ENCODE assay signal across 8 mouse cellular contexts in the genomic region with DNA sequence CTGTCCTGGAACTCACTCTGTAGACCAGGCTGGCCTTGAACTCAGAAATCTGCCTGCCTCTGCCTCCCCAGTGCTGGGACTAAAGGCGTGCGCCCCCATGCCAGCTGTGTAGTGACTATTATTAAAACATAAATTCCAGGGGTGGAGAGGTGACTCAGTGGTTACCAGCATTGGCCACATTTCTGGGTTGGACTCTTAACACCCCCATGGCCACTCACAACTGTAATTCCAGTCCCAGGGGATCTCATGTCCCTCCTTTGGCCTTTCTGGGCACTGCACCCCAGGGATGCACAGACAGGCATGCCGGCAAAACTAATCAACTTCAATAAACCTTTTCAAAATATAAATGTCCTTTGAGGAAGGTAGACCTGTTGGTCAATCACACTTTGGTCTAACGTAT. TPM values are rescaled to one million over a fixed set of nuclear protein-coding genes. Genes with fewer than 3 reads are reported as not detected.
DNase-seq lines count a peak whose midpoint lies in the region; ATAC-seq and TF ChIP-seq lines count a peak whose summit lies in the region.

No protein-coding gene starts in this region.

- peaks cover 23% of the 10 kb centered on the region for H3K79me2 ChIP-seq in CH12.LX (replicated peaks; ENCODE audit: control insufficient read depth, extremely low read depth, insufficient read depth, poor library complexity, severe bottlenecking)

- H3K9me3 ChIP-seq in erythroblast, embryonic 14.5 days (ENCODE audit: control insufficient read depth, low read length), result peaks cover 2% of the 10 kb centered on the region; the same call in 1 of the 2 replicates
- H3K9me3 ChIP-seq in CH12.LX (replicated peaks; ENCODE audit: low read length), result no peaks in the 10 kb centered on the region
- H3K9me3 ChIP-seq in hindbrain, embryonic 10.5 days, result no peaks in the 10 kb centered on the region

- peak overlapping the region; percentile 100 for H3K4me3 ChIP-seq in erythroblast, embryonic 14.5 days (replicated peaks)
- H3K4me3 ChIP-seq in CH12.LX (replicated peaks in 1 of 3; ENCODE audit: low read depth in 2 of 3, low read length in 2 of 3, poor library complexity in 1 of 3), result peak overlapping the region; percentile 2 to 89 (median 22)
- peak overlapping the region; percentile 81 for H3K4me3 ChIP-seq in hindbrain, embryonic 10.5 days

- no peak for TF ChIP-seq POLR2A in CH12.LX (IDR thresholded peaks at IDR 0.05; ENCODE audit: low read depth, low read length)

- in situ Hi-C loops in CH12.LX (cut with MboI; ENCODE audit: low pct_ligation_motif_present, low pct_unique_long_range_greater_than_20kb, low sequenced_read_pairs), result loop anchor here (5.0 kb wide), 1 partner anchor 76 kb away; no protein-coding TSS in a partner anchor

- 91% methylated on average over 4 of the region's 4 CpGs for WGBS in hindbrain, embryonic 10.5 days

- TF ChIP-seq RAD21 in CH12.LX (IDR thresholded peaks at IDR 0.05; ENCODE audit: low read depth, low read length), result no peak

- H3K9ac ChIP-seq in CH12.LX (ENCODE audit: insufficient read depth, low read depth), result no peak overlapping the region

- no peak for DNase-seq in CH12.LX (ENCODE audit: extremely low read depth)
- DNase-seq in hindbrain, embryonic 10.5 days (ENCODE audit: low spot score), result no peak
- DNase-seq in mesoderm, embryonic 11.5 days (ENCODE audit: low read depth, low spot score), result peak; percentile 26
- DNase-seq in gastrocnemius, postnatal 4 days (ENCODE audit: low spot score in 2 of 2), result no peak
- DNase-seq in right cerebral cortex, adult 18-20 months, result no peak
- no peak for DNase-seq in cerebellum, postnatal 25 days

- no peak for TF ChIP-seq CTCF in CH12.LX (conservative IDR thresholded peaks at IDR 0.05 in 1 of 2, IDR thresholded peaks at IDR 0.05 in 1 of 2; ENCODE audit: low read depth in 2 of 2, low read length in 2 of 2)

- TF ChIP-seq EP300 in CH12.LX (IDR thresholded peaks at IDR 0.05; ENCODE audit: low read length), result no peak

- dilution Hi-C loops in CH12.LX (cut with MboI; ENCODE audit: extremely low pct_ligation_motif_present, extremely low pct_unique_long_range_greater_than_20kb, low sequenced_read_pairs), result no loop called here

- H3K27me3 ChIP-seq in erythroblast, embryonic 14.5 days (ENCODE audit: control insufficient read depth), result no peaks in the 10 kb centered on the region
- no peaks in the 10 kb centered on the region for H3K27me3 ChIP-seq in CH12.LX (replicated peaks)
- no peaks in the 10 kb centered on the region for H3K27me3 ChIP-seq in hindbrain, embryonic 10.5 days (ENCODE audit: insufficient read depth, poor library complexity, severe bottlenecking)

- peak overlapping the region; percentile 30 for H3K4me2 ChIP-seq in CH12.LX (ENCODE audit: insufficient read depth, low read depth, poor library complexity, severe bottlenecking)

- ATAC-seq in erythroblast, adult 5-6 weeks (replicated peaks; ENCODE audit: low FRiP score, poor library complexity, severe bottlenecking), result no peak

- peaks cover 52% of the 10 kb centered on the region for H3K36me3 ChIP-seq in erythroblast, embryonic 14.5 days (ENCODE audit: control insufficient read depth)
- peaks cover 18 to 42% of the 10 kb centered on the region in 2 experiments for H3K36me3 ChIP-seq in CH12.LX (replicated peaks in 1 of 2; ENCODE audit: control insufficient read depth in 1 of 2, insufficient read depth in 1 of 2, low read length in 1 of 2)
- H3K36me3 ChIP-seq in hindbrain, embryonic 10.5 days, result peaks cover 51% of the 10 kb centered on the region

- peaks cover 52% of the 10 kb centered on the region for H3K4me1 ChIP-seq in erythroblast, embryonic 14.5 days (ENCODE audit: control insufficient read depth)
- peaks cover 10 to 37% of the 10 kb centered on the region in 2 experiments for H3K4me1 ChIP-seq in CH12.LX (ENCODE audit: control insufficient read depth in 1 of 2, insufficient read depth in 2 of 2)
- H3K4me1 ChIP-seq in hindbrain, embryonic 10.5 days (replicated peaks), result peaks cover 32% of the 10 kb centered on the region

- H3K27ac ChIP-seq in CH12.LX (ENCODE audit: insufficient read depth, low read depth), result no peak overlapping the region
- no peak overlapping the region for H3K27ac ChIP-seq in hindbrain, embryonic 10.5 days

TF ChIP-seq in CH12.LX, 34 proteins besides CTCF, POLR2A, EP300 and RAD21:
- TF ChIP-seq RCOR1 (conservative IDR thresholded peaks at IDR 0.05; ENCODE audit: low read depth, low read length), result no peak
- peak; percentile 23; the same call in 1 of the 2 replicates for TF ChIP-seq SIN3A (IDR thresholded peaks at IDR 0.05; ENCODE audit: low read length)

RNA-seq across cellular contexts. Expression of a gene that starts 1.8 kb away (rescaled TPM):
- 4.1 and 5.1 TPM in 2 replicates for polyA plus RNA-seq in erythroblast, embryonic 14.5 days (2012)
- total RNA-seq in erythroblast, adult 5-6 weeks (2015; ENCODE audit: low replicate concordance), result 47.8 and 63.7 TPM in 2 replicates
- 61.5 and 62.0 TPM in 2 replicates for total RNA-seq in erythroblast, adult 5-6 weeks (2017; ENCODE audit: low replicate concordance)
- total RNA-seq in CH12.LX (2012; rRNA removed) (103 and 120 TPM in 2 replicates), CH12.LX (2014; rRNA removed) (280 and 288 TPM in 2 replicates)
- 81.8 and 85.3 TPM in 2 replicates for polyA plus RNA-seq in CH12.LX (2012; ENCODE audit: insufficient read length, low read depth)
- 204 and 207 TPM in 2 replicates for polyA plus RNA-seq in hindbrain, embryonic 10.5 days (2016; fragmentation: Nextera tagmentation; extraction: Ambion mirVana)
- total RNA-seq in gastrocnemius, postnatal 4 days (2021), result 10 to 100 TPM; 72.3 to 74.8 TPM

RNA-seq across cellular contexts. Expression of a gene that starts 57.3 kb away (rescaled TPM):
- not detected in 2 replicates for polyA plus RNA-seq in erythroblast, embryonic 14.5 days (2012)
- 0.84 TPM in 1 of 2 replicates, not detected in the other for total RNA-seq in erythroblast, adult 5-6 weeks (2015; ENCODE audit: low replicate concordance)
- total RNA-seq in erythroblast, adult 5-6 weeks (2017; ENCODE audit: low replicate concordance), result 0.60 and 1.3 TPM in 2 replicates
- total RNA-seq in CH12.LX (2012; rRNA removed) (4.2 and 6.4 TPM in 2 replicates), CH12.LX (2014; rRNA removed) (8.2 TPM in 2 replicates)
- polyA plus RNA-seq in CH12.LX (2012; ENCODE audit: insufficient read length, low read depth), result 5.9 and 7.2 TPM in 2 replicates
- polyA plus RNA-seq in hindbrain, embryonic 10.5 days (2016; fragmentation: Nextera tagmentation; extraction: Ambion mirVana), result 1.9 and 2.5 TPM in 2 replicates
- total RNA-seq in gastrocnemius, postnatal 4 days (2021), result 1 to 10 TPM; 7.1 to 8.7 TPM

RNA-seq across cellular contexts. Expression of a gene that starts 58.7 kb away (rescaled TPM):
- polyA plus RNA-seq in erythroblast, embryonic 14.5 days (2012), result 0.12 and 0.79 TPM in 2 replicates
- total RNA-seq in erythroblast, adult 5-6 weeks (2015; ENCODE audit: low replicate concordance), result 55.8 and 64.0 TPM in 2 replicates
- total RNA-seq in erythroblast, adult 5-6 weeks (2017; ENCODE audit: low replicate concordance), result 73.7 and 120 TPM in 2 replicates
- total RNA-seq in CH12.LX (2012; rRNA removed) (34.3 and 37.5 TPM in 2 replicates), CH12.LX (2014; rRNA removed) (56.6 and 71.0 TPM in 2 replicates)
- 44.9 and 54.7 TPM in 2 replicates for polyA plus RNA-seq in CH12.LX (2012; ENCODE audit: insufficient read length, low read depth)
- polyA plus RNA-seq in hindbrain, embryonic 10.5 days (2016; fragmentation: Nextera tagmentation; extraction: Ambion mirVana), result 69.6 and 91.1 TPM in 2 replicates
- 10 to 100 TPM; 30.0 to 33.5 TPM for total RNA-seq in gastrocnemius, postnatal 4 days (2021)

Comparison
In these comparisons a context has a peak if more than half of its experiments do, and no peak if none do; other contexts are left out.
1. H3K4me3 ChIP-seq: peak in every context shown above with its lines; median percentile 100 in erythroblast, embryonic 14.5 days; 81 in hindbrain, embryonic 10.5 days; 22 in CH12.LX.